Mouse (Mus musculus): Measurements from ENCODE around the gene Pou2f2. TPM values are rescaled to one million over a fixed set of nuclear protein-coding genes. Genes with fewer than 3 reads are reported as not detected.

Gene Pou2f2
- total RNA-seq (2023; ENCODE audit: inconsistent age): 156 to 187 TPM (median 177 TPM) in 4 replicates

GRCm38 (mm10) chr7:25179606-25180161 is at the start of gene Pou2f2:
Pou2f2 (minus strand) TSS chr7:25179726.

GRCm38 (mm10) chr7:25221102-25221883 is 41.8 kb upstream of the Pou2f2 start, which contains the start of gene Zfp526:
Zfp526 (plus strand) TSS chr7:25221425.

GRCm38 (mm10) chr7:25220457-25221101 is 41.1 kb upstream of the Pou2f2 start, which contains the start of gene Dedd2:
Dedd2 (minus strand) TSS chr7:25220615.

GRCm38 (mm10) chr7:25071979-25072715 is 107.4 kb downstream of the Pou2f2 start, which contains the start of the genes Grik5 and Zfp574:
Grik5 (minus strand) TSS chr7:25072346.
Zfp574 (plus strand) TSS chr7:25072567.

Other genes starting within 250 kb of the Pou2f2 start
- not detected in 4 replicates for gene Gm4881, start 235.2 kb downstream of the Pou2f2 start, total RNA-seq (2023; ENCODE audit: inconsistent age)
- gene Rabac1, start 207.0 kb downstream of the Pou2f2 start, total RNA-seq (2023; ENCODE audit: inconsistent age): 155 to 184 TPM (median 178 TPM) in 4 replicates
- gene Atp1a3, start 173.8 kb downstream of the Pou2f2 start, total RNA-seq (2023; ENCODE audit: inconsistent age): 0.13 to 0.51 TPM in 2 of 4 replicates, not detected in the others
- 1.9 to 3.4 TPM (median 3.1 TPM) in 4 replicates for gene Grik5, start 107.4 kb downstream of the Pou2f2 start, total RNA-seq (2023; ENCODE audit: inconsistent age)
- gene Zfp574, start 107.2 kb downstream of the Pou2f2 start, total RNA-seq (2023; ENCODE audit: inconsistent age): 13.0 to 18.2 TPM (median 14.8 TPM) in 4 replicates
- 71.2 to 82.1 TPM (median 74.6 TPM) in 4 replicates for gene Dedd2, start 40.9 kb upstream of the Pou2f2 start, total RNA-seq (2023; ENCODE audit: inconsistent age)
- gene Zfp526, start 41.7 kb upstream of the Pou2f2 start, total RNA-seq (2023; ENCODE audit: inconsistent age): 12.5 to 14.9 TPM (median 13.9 TPM) in 4 replicates
- 86.7 to 89.1 TPM (median 88.1 TPM) in 4 replicates for gene Gsk3a, start 58.1 kb upstream of the Pou2f2 start, total RNA-seq (2023; ENCODE audit: inconsistent age)
- 14.7 to 23.8 TPM (median 21.3 TPM) in 4 replicates for gene Erf, start 71.0 kb upstream of the Pou2f2 start, total RNA-seq (2023; ENCODE audit: inconsistent age)
- gene Cic, start 88.0 kb upstream of the Pou2f2 start, total RNA-seq (2023; ENCODE audit: inconsistent age): 289 to 336 TPM (median 319 TPM) in 4 replicates
- gene Pafah1b3, start 118.3 kb upstream of the Pou2f2 start, total RNA-seq (2023; ENCODE audit: inconsistent age): 47.3 to 63.0 TPM (median 55.7 TPM) in 4 replicates
- not detected in 4 replicates for gene Prr19, start 121.7 kb upstream of the Pou2f2 start, total RNA-seq (2023; ENCODE audit: inconsistent age)
- gene Tmem145, start 126.4 kb upstream of the Pou2f2 start, total RNA-seq (2023; ENCODE audit: inconsistent age): not detected in 4 replicates
- gene Megf8, start 137.4 kb upstream of the Pou2f2 start, total RNA-seq (2023; ENCODE audit: inconsistent age): 1.7 to 2.1 TPM (median 1.9 TPM) in 4 replicates
- gene Cnfn, start 190.0 kb upstream of the Pou2f2 start, total RNA-seq (2023; ENCODE audit: inconsistent age): not detected in 4 replicates
- 32.7 to 37.1 TPM (median 35.2 TPM) in 4 replicates for gene Lipe, start 219.0 kb upstream of the Pou2f2 start, total RNA-seq (2023; ENCODE audit: inconsistent age)
- not detected in 4 replicates for gene Cxcl17, start 233.2 kb upstream of the Pou2f2 start, total RNA-seq (2023; ENCODE audit: inconsistent age)

Measured in B cell, adult (primary cell).